Mouse (Mus musculus) A20 (cell line): ENCODE measurements around the gene Ddit4.
"Not testable (repeated sequence)": the region's sequence is repeated elsewhere in the genome, so short reads cannot be mapped to it uniquely, and the experiment has no call there.

Experiments used
- DNase-seq: peaks from one replicate; pipeline ENCODE4 v3.0.0-alpha.2; 2011; ENCODE audit warnings: low read depth, low spot score

Ddit4 gene

DNA sequence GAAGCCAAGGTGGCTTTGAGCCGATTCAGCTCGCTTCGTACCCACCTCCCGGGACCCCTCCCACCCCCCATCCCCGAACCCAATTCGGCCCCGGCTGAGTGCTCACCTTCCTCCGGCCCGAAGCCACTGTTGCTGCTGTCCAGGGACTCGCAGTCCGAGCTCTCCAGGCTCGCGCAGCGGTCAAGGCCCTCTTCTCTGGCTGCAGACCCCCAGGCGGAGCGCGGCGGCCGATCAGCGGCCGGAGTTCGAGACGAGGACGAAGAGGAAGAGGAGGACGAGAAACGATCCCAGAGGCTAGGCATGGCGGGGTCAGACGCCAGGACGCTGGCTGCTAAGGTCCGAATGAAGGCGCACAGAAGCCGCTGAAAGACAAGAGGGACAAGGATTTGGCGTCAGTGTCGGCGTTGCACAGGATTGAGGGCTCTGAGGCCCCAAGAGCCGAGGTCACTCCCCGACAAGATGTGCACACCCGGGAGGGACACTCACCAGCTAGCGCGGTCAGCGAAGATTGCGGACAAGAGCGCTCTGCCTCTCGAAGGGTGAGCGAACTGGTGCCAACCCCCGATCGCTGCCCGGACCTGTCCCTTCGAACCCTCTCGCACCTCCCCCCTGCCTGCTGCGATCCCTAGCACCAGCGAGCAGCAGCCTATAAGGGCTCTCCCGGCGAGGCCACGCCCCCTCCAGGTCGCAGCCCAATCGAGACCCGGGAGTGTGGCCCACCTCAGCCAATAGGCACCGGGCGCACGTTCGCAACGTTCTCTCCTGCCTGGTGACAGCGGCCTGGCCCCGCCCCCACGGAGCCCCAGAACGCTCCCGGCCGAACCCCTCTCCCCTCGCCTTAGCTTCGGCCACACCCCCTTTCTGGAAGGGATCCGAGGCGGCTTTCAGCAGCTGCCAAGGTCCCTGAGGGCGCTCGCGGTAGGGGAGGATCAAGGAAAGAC is at the start of gene Ddit4:
Gene Ddit4 (minus strand): TSS at position 624 of the 941 bp plus-strand sequence.
- DNase-seq, result peak; percentile 100

DNA sequence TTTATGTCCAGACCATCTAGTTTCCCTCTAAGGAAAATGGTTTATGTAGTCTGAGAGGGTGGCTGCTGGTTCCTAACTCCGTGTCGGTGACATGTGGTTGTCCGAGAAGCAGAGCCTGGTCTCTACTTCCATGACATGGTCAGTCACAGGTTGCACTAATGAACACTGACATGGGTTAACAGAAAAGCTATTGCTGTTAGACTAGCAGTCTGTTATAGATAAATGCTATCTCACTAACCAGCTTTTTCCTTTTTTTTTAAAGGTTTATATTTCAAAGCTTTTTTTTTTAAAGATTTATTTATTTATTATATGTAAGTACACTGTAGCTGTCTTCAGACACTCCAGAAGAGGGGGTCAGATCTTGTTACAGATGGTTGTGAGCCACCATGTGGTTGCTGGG is 47.4 kb upstream of the Ddit4 start:
- no peak for DNase-seq

DNA sequence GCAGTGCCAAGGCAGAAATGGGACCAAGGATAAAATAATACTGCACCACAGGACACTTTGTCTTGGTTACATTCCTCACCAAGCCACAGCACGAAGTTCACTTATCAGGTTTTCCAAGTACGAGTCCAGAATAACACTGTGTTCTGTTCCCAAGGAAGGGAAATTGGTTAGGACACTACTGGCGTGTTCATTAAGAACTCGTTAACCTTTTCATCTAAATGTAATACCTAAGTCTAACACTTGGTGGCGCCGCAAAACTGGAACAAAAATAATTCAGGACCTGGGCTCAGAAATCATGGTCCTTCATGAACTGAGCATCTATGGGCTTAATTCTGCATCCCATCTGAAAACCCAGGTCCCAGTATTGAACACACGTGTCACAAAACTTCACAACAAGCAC is 46.0 kb upstream of the Ddit4 start:
- peak; percentile 79 for DNase-seq

DNA sequence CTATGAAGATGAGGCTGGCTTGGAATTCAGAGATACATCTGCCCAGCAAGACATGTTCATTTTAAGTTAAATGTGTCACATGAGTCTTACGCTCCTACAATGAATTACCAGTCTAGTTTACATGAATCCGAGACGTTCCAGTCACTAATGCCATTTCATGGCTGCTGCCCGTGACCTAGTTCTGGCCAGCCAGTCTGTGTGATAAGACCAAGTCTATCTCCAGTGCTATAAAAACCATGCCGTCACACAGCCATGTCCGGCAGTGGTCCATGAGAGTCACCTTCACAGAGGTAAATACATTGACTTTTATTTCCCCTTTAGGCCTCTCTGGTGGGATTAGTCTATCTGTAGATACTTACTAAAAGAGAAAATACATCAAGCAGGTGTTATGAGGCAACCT is 44.3 kb upstream of the Ddit4 start:
- DNase-seq, result no peak

DNA sequence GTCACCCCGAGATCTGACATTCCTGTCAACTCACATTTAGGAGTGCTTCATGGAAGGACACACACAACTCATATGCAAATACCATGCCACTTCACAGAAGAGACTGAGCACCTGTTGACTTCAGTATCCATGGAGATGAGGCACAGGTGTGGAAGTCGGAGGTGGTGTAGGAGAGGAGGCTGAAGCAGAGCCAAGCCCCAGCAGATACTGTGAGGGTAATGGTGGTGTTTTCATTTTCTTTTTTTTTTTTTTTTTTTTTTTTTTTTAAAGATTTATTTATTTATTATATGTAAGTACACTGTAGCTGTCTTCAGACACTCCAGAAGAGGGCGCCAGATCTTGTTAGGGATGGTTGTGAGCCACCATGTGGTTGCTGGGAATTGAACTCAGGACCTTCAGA is 42.2 kb upstream of the Ddit4 start:
- DNase-seq, result not testable (repeated sequence)

DNA sequence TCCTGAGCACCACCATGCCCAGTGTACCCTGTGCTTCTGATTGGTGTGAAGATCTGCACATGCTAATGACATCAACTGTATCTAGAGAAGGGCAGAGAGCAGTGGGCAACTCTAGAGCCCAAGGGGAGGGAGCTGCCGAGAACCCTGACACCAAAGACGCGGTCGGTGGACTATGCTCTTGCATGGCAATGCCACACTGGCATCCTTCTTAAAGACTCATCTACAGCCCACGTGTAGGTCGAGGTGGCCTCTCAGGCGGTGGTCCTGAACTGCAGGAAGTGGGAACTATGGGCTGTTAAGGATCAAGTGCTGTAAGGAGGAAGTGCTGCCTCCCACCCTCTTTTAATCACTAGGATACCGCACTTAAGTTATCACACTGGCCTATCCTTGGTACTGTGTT is 40.4 kb upstream of the Ddit4 start:
- no peak for DNase-seq

DNA sequence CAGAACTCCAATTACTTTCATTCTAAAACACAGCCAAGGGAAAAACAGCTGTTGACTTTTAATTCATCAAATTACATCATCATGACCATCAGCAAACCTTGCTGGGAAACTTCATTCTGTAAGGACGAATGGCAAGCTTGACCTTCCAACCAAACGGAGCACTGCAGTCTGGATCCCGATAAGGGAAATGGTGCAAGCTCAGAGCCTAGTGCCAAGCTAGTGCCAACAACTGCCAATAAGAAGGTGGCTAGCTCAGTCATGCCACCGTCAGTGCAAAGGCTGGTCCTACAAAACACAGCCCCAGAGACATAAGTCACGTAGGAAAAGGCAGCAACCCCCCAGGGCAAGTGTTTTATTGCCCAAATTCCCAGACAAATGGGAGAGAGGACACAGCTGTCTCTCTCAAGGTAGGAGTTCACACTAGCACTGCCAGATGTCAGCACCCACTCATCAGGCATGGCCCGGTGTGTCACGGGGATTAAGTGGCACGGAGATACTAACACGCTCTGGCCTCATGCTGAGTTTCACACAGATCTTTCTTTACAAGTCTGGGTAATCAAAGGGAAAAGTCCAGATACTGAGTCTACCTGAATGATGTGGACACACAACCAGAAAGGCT is 39.7 kb upstream of the Ddit4 start:
- no peak for DNase-seq

DNA sequence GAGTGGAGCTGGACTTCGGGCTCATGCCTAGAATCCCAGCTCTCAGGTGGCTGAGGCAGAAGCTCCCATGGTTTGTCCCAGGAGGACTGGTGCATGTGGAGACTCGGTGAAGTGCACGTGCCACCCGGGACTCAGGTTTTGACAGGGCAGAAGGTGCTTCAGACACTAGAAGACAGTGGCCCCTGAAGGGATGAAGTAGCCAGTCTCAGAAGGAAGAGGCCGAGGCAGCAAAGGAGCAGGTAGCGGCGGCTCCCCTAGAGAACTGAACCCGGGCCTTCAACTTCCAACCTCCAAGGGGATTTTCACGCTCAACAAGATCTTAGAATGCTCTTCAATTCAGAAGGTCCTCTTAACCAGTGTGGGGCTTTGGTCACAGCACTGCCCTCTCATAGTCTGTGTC is 38.8 kb upstream of the Ddit4 start:
- DNase-seq, result no peak

DNA sequence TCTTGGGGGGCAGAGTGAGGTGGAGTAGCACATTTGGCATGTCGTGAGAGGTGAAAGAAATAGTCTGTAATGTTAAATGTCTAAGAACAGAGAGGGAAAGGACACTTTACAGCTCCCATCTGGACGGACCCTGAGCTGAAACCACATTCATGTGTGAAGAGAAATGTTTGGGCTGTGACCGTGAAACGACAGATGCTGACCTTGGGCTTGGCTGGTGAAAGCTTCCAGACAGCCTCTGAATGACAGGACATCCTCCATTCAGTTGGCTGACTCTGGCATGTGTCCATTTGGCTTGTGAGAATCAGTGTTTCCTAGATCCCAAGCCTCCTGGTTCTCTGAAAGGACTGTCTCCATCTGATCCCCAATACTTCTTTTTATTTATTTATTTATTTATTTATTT is 36.4 kb upstream of the Ddit4 start:
- no peak for DNase-seq

DNA sequence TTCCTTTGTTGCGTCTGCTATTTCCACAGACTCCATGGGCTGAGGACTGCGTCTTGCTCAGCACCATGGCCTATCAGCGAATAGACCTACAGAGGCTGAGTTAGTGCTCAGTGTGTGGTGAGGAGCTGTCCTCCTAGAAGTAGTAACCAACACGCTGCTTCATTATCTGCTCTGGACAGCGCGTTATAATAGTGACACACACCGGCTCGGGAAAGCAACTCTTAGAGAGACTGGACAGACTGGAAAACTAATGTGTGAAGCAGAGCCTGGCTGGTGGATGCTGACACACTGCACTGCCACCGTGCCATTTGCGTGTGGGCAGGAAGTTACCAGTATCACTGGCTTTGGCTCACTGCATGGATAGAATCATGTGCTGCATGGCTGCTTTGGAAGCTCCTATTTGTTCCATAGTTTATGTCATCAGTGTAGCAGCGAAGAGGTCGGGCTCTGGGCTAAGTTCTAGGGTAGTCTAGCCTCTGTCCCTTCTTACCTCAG is 30.8 kb upstream of the Ddit4 start:
- no peak for DNase-seq

DNA sequence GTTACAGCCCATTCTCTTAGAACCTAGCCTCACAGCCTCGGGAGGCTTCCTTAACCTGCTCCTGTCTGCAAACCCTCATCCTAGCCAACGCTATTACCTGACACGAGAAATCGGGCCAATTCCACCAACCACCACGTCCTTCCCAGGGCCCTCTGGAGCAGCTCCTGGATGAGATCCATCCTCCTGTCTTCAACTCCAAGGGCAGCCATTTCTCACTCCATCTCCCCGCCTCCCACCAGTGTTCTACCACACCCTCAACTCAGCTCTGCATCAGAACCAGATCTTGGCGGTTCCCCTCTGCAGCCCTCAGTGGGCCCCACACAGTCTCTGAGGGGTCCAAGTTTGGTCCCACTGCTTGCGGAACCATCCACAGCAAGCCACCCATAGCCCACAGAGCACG is 30.2 kb upstream of the Ddit4 start:
- DNase-seq, result no peak

DNA sequence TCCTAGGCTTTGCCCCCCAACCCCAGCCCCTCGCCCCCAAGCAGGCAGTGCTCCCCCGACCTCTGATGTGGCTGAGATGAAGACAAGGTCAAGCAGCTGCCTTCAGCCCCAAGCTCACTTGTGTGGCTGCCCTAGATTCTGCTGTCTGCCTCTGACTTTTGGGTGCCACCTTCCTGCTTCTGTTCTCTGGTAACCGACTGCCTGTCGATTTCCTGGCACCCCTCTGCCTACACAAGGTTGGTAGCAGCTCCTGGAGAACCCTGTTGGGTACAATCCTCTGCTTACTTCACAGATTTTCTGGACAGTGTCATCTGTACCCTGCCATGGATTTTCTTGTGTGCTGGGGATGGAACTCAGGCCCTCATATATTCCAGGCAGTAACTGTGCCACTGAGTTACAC is 29.7 kb upstream of the Ddit4 start:
- DNase-seq, result peak; percentile 50

DNA sequence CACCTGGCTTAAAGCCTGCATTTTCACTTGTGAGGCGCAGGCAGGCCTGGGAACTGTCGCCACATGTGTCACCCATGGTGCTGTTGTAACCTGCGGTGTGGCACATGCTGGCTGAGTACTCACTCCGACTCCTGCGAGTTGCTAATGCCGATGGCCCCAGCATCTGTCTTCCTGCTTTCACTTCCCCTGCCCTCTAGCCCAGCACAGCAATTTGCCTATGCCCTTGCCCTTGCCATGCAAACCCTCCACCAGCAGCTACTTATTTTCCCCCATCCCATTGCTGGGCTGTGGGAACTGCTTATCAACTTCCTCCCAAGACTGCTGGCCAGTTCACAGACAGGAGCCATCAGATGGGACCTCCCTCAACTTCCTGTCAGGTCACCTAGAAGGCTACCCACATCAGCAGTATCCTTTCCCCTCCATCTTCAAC is 29.2 kb upstream of the Ddit4 start:
- DNase-seq, result peak; percentile 94

DNA sequence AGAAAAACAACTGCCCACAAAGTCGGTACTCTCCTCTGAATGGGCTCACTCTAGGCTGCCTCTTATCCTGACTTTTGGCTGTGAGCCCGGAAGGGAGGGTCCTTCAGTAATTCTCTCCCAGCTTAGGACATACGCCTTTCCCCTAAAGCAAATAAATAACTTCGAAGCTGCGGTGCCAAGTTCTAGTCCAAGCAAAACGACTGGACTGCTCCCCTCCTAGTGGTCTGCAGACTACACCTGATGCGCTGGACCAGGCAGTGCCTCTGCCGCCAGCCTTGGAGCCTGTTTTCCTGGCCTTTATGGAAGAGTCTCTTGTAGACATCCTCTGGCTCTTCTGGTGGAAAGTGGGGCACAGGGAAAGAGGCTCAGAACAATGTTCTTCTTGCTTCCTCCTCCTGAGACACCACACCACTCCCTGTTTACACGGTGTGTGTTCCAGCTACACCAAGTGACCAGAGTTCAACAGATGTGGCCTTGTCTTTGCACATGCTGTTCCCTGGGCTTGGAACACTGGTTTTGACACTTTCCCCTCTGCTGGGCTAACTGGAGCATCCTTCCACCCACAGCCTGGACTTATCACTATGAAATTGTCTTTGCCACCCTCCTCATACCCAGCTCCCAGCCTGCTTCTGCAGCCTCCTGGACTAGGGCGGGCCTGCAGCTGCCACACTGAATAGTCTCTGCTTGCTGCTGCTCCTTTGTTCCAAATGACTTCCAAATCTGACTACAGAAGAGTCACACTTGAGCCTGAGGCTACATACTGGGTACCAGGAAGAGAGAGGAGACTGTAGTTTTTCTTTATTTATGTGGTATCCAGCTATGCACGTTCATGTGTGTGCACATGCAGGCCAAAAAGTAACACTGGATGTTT is 27.5 kb upstream of the Ddit4 start:
- no peak for DNase-seq

DNA sequence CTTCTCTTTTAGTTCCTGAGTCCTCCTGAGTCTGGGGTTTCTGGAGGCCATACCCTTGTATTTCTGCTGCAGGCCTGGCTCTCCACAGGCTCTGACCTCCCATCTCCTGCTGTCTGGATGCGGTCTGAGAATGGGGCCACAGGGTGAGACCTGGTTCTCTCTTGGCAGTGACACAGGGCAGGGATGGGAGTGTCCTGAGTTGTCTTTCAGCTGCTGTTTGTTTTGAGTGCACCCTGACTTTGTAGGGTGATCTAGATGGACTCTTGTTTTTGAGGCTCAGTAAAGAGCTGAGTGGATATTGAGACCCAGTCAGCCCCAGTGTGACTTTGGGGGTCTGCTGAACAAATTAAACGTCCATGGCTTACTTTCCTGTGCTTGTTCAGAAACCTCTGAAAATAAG is 26.8 kb upstream of the Ddit4 start:
- DNase-seq, result no peak

DNA sequence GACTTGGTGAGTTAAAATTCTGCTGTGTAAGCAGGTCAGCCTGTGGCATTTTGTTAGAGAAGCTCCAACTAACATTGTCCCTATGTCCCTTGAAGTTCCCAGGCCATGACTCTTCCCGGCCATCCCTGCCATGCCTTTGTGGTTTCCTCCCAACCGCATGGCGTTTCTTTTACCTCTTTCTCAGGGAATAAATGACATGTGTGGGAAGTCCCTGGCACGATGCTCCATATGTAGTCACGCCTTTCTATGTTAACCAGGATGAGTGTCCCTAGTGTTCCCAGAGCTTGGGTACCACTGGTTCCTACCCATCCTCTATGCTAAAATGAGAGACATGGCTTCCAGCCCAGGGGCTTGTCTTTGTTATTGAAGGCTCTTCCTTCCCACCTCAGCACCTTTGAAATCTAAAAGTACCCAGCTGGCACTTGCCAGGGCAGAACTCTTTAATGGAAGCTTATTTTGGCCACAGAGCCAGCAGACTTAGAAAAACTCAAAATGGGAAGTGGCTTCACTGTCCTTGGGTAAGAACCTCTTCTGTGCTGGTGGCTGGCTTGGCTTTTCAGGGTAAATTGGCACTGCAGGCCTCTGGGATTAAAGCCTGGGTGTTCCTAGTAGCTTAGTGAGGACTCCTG is 26.2 kb upstream of the Ddit4 start:
- DNase-seq, result no peak

DNA sequence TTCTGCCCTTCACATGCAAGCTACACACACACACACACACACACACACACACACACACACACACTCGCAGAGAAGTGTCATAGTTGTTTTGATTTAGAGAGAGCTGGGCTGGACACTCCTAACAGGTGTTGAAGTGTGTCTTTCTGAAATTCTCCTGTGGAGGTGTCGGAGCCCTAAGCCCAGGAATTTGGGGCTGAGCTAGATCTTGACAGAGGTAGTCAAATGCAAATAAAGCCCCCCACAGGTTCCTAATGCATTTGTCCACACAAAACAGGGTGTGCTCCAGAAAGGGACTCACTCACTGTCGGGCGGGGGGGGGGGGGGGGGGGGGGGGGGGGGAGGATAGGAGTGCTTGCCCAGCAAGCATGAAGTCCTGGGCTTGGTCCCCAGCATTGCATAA is 25.5 kb upstream of the Ddit4 start:
- no peak for DNase-seq

DNA sequence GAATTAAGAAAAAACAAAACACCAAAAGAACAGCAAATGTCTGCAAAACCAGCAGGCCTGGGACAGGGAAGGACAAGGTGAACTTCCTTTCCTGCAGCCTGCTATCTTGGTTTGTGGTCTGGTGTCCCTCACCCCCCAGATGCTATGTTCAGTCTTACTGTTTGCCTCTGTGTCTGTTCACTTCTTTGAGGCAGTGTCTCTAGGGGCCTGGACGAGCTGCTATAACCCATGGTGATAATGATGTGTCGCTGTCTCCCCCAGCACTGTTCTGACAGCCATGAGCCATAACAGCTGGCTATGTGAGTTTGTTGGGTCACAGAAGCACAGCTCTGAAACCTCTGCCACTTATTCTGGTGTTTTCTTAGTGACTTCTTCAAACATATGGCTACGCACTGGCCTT is 23.2 kb upstream of the Ddit4 start:
- DNase-seq, result peak; percentile 59

DNA sequence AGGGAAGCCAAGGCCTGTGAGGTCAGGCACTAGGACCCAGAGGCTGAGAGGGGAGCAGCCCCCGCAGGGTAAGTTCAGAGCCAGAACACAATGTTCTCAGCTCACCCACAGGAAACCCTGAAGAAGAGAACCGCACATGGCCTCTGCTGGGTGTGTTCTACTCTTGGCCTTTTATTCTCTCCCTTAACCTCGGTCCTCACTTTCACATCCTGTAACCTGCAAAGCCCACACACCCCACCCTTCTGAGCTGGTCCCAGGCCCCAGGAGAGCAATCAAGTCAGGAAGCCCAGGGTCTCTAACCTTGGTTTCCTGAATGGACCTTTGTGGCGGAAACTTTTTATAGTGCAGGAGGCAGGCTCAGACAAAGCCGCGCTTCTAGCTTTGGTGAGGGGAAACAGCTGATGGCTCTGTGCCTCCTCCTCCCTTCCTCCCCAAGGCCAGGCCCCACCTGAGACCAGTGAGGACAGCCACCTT is 22.6 kb upstream of the Ddit4 start:
- DNase-seq, result peak; percentile 83

DNA sequence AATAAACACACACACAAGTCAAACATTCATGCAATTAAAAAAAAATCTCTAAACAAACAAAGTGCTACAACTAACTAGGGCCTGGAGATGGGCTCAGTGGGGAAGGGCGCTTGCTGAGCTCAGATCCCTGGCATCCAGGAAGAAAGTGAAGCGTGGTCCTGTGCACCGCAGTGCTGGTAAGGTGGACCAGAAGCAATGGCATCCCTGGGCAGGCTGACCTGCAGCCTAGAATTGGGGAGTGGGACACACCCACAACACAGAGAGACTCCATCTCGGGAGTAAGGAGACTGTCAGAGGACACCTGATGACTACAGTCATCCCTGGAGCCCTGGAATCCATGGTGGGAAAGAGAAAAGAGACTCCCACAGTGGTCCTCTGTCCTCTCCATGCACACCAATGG is 21.8 kb upstream of the Ddit4 start:
- no peak for DNase-seq

DNA sequence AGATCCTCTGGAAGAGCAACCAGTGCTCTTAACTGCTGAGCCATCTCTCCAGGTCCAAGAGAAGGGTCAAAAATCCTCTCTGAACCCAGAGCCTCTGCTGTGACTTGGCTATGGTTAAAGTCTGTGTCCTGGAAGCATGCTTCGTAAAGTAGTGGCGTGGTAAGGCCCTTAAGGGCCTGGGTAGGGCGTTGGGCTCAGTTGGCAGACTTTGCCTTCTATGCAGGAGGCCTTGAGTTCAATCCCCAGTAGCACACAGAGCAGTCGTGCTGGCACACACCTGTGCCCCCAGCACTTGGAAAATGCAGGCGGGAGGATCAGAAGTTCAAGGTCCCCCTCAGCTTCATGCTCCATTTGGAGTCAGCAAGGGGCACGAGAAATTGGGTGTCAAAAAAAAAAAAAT is 21.4 kb upstream of the Ddit4 start:
- no peak for DNase-seq
